Mouse (Mus musculus): Measurements from ENCODE around the gene Ccdc144b.

The Ccdc144b gene

GRCm38 (mm10) chr3:36029993-36030392, 23.4 kb downstream of the Ccdc144b start:
- no peak for DNase-seq (ENCODE audit: extremely low spot score)

- DNase-seq (ENCODE audit: extremely low spot score), result no peak
Observed at GRCm38 (mm10) chr3:36025732-36026131, 27.6 kb downstream of the Ccdc144b start.

- DNase-seq (ENCODE audit: extremely low spot score), result no peak
Observed at GRCm38 (mm10) chr3:36011239-36011638, 42.1 kb downstream of the Ccdc144b start.

GRCm38 (mm10) chr3:36008411-36009154, 44.8 kb downstream of the Ccdc144b start:
- no peak for DNase-seq (ENCODE audit: extremely low spot score)

GRCm38 (mm10) chr3:36004028-36004895, 49.1 kb downstream of the Ccdc144b start:
- no peak for DNase-seq (ENCODE audit: extremely low spot score)

- peak; percentile 93 for DNase-seq (ENCODE audit: extremely low spot score)
Observed at GRCm38 (mm10) chr3:36000275-36001239, 52.8 kb downstream of the Ccdc144b start, which contains the start of gene Mccc1. TSS of gene Mccc1 (minus strand) at chr3:36000678.

GRCm38 (mm10) chr3:35994552-35995531, 58.5 kb downstream of the Ccdc144b start:
- no peak for DNase-seq (ENCODE audit: extremely low spot score)

GRCm38 (mm10) chr3:35990715-35991114, 62.6 kb downstream of the Ccdc144b start:
- DNase-seq (ENCODE audit: extremely low spot score), result no peak

- no peak for DNase-seq (ENCODE audit: extremely low spot score)
Observed at GRCm38 (mm10) chr3:35988031-35988430, 65.3 kb downstream of the Ccdc144b start.

GRCm38 (mm10) chr3:35986266-35986665, 67.1 kb downstream of the Ccdc144b start:
- no peak for DNase-seq (ENCODE audit: extremely low spot score)

- DNase-seq (ENCODE audit: extremely low spot score), result peak; percentile 19
Observed at GRCm38 (mm10) chr3:35973551-35973950, 79.8 kb downstream of the Ccdc144b start.

GRCm38 (mm10) chr3:35972985-35973384, 80.4 kb downstream of the Ccdc144b start:
- peak; percentile 15 for DNase-seq (ENCODE audit: extremely low spot score)

GRCm38 (mm10) chr3:35971149-35971548, 82.2 kb downstream of the Ccdc144b start:
- no peak for DNase-seq (ENCODE audit: extremely low spot score)

GRCm38 (mm10) chr3:35970441-35970840, 82.9 kb downstream of the Ccdc144b start:
- no peak for DNase-seq (ENCODE audit: extremely low spot score)

GRCm38 (mm10) chr3:35967366-35967921, 85.9 kb downstream of the Ccdc144b start:
- no peak for DNase-seq (ENCODE audit: extremely low spot score)

- no peak for DNase-seq (ENCODE audit: extremely low spot score)
Observed at GRCm38 (mm10) chr3:35966493-35966892, 86.9 kb downstream of the Ccdc144b start.

- DNase-seq (ENCODE audit: extremely low spot score), result no peak
Observed at GRCm38 (mm10) chr3:35964928-35965327, 88.4 kb downstream of the Ccdc144b start.

- no peak for DNase-seq (ENCODE audit: extremely low spot score)
Observed at GRCm38 (mm10) chr3:35963921-35964320, 89.4 kb downstream of the Ccdc144b start.

GRCm38 (mm10) chr3:35963401-35963800, 89.9 kb downstream of the Ccdc144b start:
- DNase-seq (ENCODE audit: extremely low spot score), result no peak

GRCm38 (mm10) chr3:35962967-35963366, 90.4 kb downstream of the Ccdc144b start:
- DNase-seq (ENCODE audit: extremely low spot score), result no peak
